Mouse (Mus musculus) cerebellum, postnatal 25 days (tissue): ENCODE results near the gene Nudt13.
"Not testable (repeated sequence)": the region's sequence is repeated elsewhere in the genome, so short reads cannot be mapped to it uniquely, and the experiment has no call there.

Experiments
- DNase-seq, 2 experiments: peaks; one replicate each; pipeline ENCODE4 v3.0.0; 2021; ENCODE audit warnings: mixed read lengths in 2 of 2

The Nudt13 gene

GRCm38 (mm10) chr14:20294117-20294892 is at the start of gene Nudt13:
Gene Nudt13 (plus strand): TSS chr14:20294697.
- peak; percentile 75 to 84 for DNase-seq

- DNase-seq, result no peak
Measured at GRCm38 (mm10) chr14:20245318-20245717, 49.2 kb upstream of the Nudt13 start.

- DNase-seq, result no peak
Measured at GRCm38 (mm10) chr14:20245861-20246260, 48.6 kb upstream of the Nudt13 start.

GRCm38 (mm10) chr14:20246811-20247266 is 47.7 kb upstream of the Nudt13 start:
- no peak for DNase-seq

- no peak for DNase-seq
Measured at GRCm38 (mm10) chr14:20248001-20248400, 46.5 kb upstream of the Nudt13 start.

GRCm38 (mm10) chr14:20250237-20251171 is 44.0 kb upstream of the Nudt13 start:
- DNase-seq, result peak; percentile 51 to 65

- peak; percentile 83 to 87 for DNase-seq
Measured at GRCm38 (mm10) chr14:20258185-20259113, 36.0 kb upstream of the Nudt13 start.

GRCm38 (mm10) chr14:20262346-20262745 is 32.2 kb upstream of the Nudt13 start:
- DNase-seq, result no peak

GRCm38 (mm10) chr14:20268421-20268820 is 26.1 kb upstream of the Nudt13 start:
- DNase-seq, result no peak

- DNase-seq, result no peak
Measured at GRCm38 (mm10) chr14:20269082-20269809, 25.3 kb upstream of the Nudt13 start, which contains the start of gene Kcnk16. Gene Kcnk16 (minus strand): TSS chr14:20269199.

GRCm38 (mm10) chr14:20291391-20291790 is 3.1 kb upstream of the Nudt13 start:
- no peak for DNase-seq

GRCm38 (mm10) chr14:20294947-20295346 is 450 bp downstream of the Nudt13 start:
- DNase-seq, result peak in 1 of 2 experiments; percentile 17

- no peak for DNase-seq
Measured at GRCm38 (mm10) chr14:20297616-20298015, 3.1 kb downstream of the Nudt13 start.

- DNase-seq, result no peak
Measured at GRCm38 (mm10) chr14:20298131-20298530, 3.6 kb downstream of the Nudt13 start.

GRCm38 (mm10) chr14:20305085-20305484 is 10.6 kb downstream of the Nudt13 start:
- not testable (repeated sequence) for DNase-seq

- DNase-seq, result no peak
Measured at GRCm38 (mm10) chr14:20315137-20315536, 20.6 kb downstream of the Nudt13 start.

GRCm38 (mm10) chr14:20319420-20319819 is 24.9 kb downstream of the Nudt13 start:
- DNase-seq, result peak; percentile 26 to 56

- no peak for DNase-seq
Measured at GRCm38 (mm10) chr14:20324196-20324595, 29.7 kb downstream of the Nudt13 start.

GRCm38 (mm10) chr14:20328474-20328873 is 34.0 kb downstream of the Nudt13 start:
- DNase-seq, result peak in 1 of 2 experiments; percentile 20

- DNase-seq, result no peak
Measured at GRCm38 (mm10) chr14:20331316-20331715, 36.8 kb downstream of the Nudt13 start.

GRCm38 (mm10) chr14:20339415-20339814 is 44.9 kb downstream of the Nudt13 start:
- no peak for DNase-seq
